Mouse (Mus musculus): ENCODE results near the gene Mast4. TPM values are rescaled to one million over a fixed set of nuclear protein-coding genes. Genes with fewer than 3 reads are reported as not detected.

Mast4 gene
- total and polyA plus RNA-seq, 3 experiments, result 0.99 to 7.4 (median 6.1) TPM

DNA sequence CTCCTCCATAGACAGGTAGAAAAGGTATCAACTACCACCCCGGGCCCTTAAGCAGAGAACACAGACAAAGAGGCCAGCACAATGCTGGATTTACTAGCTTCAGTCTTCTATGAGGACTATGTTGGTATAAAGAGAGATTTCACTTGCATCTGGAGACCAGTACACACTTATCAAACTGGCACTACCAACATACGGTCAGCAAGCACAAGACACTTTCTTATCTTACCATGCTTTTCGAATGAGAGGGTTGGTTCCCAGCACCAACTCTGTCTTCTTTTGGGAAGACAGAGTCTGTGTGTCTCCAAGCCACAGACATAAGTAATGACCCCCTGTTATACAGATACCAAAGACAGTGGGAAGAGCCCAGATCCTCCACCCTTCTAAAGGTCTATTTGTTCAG is 555.4 kb downstream of the Mast4 start:
- TF ChIP-seq PAX5 (IDR thresholded peaks at IDR 0.05; ENCODE audit: low read length) (no peak), GABPA (IDR thresholded peaks at IDR 0.05; ENCODE audit: insufficient replicate concordance, low read depth, low read length) (no peak), ZKSCAN1 (IDR thresholded peaks at IDR 0.05; ENCODE audit: borderline replicate concordance, low read depth, low read length) (no peak), TBP (conservative IDR thresholded peaks at IDR 0.05; ENCODE audit: low read depth, low read length) (no peak), UBTF (IDR thresholded peaks at IDR 0.05; ENCODE audit: low read depth, low read length) (no peak), ZNF384 (IDR thresholded peaks at IDR 0.05; ENCODE audit: low read depth, low read length) (no peak), RCOR1 (conservative IDR thresholded peaks at IDR 0.05; ENCODE audit: low read depth, low read length) (no peak), ZC3H11A (IDR thresholded peaks at IDR 0.05; ENCODE audit: low read depth, low read length) (no peak), JUND (conservative IDR thresholded peaks at IDR 0.05; ENCODE audit: low read depth, low read length) (no peak), ZMIZ1 (IDR thresholded peaks at IDR 0.05; ENCODE audit: low read depth, low read length) (no peak), CTCF (conservative IDR thresholded peaks at IDR 0.05 in 1 of 2, IDR thresholded peaks at IDR 0.05 in 1 of 2; ENCODE audit: low read depth in 2 of 2, low read length in 2 of 2) (no peak), TCF12 (IDR thresholded peaks at IDR 0.05; ENCODE audit: low read depth, low read length) (no peak), POLR2A (IDR thresholded peaks at IDR 0.05; ENCODE audit: low read depth, low read length) (no peak), MAX (IDR thresholded peaks at IDR 0.05; ENCODE audit: low read length) (no peak), CHD2 (IDR thresholded peaks at IDR 0.05; ENCODE audit: low read length) (no peak), USF2 (conservative IDR thresholded peaks at IDR 0.05; ENCODE audit: low read depth, low read length) (no peak)
- Histone ChIP-seq H3K9ac (ENCODE audit: insufficient read depth, low read depth) (no peak overlapping the region), H3K27ac (ENCODE audit: insufficient read depth, low read depth) (no peak overlapping the region), H3K27me3 (replicated peaks) (no peaks in the 10 kb centered on the region), H3K4me3 (replicated peaks in 1 of 3; ENCODE audit: low read depth in 2 of 3, low read length in 2 of 3, poor library complexity in 1 of 3) (no peak overlapping the region), H3K79me2 (replicated peaks; ENCODE audit: control insufficient read depth, extremely low read depth, insufficient read depth, poor library complexity, severe bottlenecking) (no peaks in the 10 kb centered on the region), H3K9me3 (replicated peaks; ENCODE audit: low read length) (no peaks in the 10 kb centered on the region), H3K4me2 (ENCODE audit: insufficient read depth, low read depth, poor library complexity, severe bottlenecking) (no peak overlapping the region), H3K4me1 (ENCODE audit: control insufficient read depth in 1 of 2, insufficient read depth in 2 of 2) (no peaks in the 10 kb centered on the region), H3K36me3 (replicated peaks in 1 of 2; ENCODE audit: control insufficient read depth in 1 of 2, insufficient read depth in 1 of 2, low read length in 1 of 2) (peaks cover 28% of the 10 kb centered on the region in 2 experiments)
- DNase-seq (ENCODE audit: extremely low read depth), result no peak
- in situ Hi-C loops (cut with MboI; ENCODE audit: low pct_ligation_motif_present, low pct_unique_long_range_greater_than_20kb, low sequenced_read_pairs), result no loop called here
- dilution Hi-C loops (cut with MboI; ENCODE audit: extremely low pct_ligation_motif_present, extremely low pct_unique_long_range_greater_than_20kb, low sequenced_read_pairs), result no loop called here

- dilution Hi-C loops (cut with MboI; ENCODE audit: extremely low pct_ligation_motif_present, extremely low pct_unique_long_range_greater_than_20kb, low sequenced_read_pairs) (no loop called here), in situ Hi-C loops (cut with MboI; ENCODE audit: low pct_ligation_motif_present, low pct_unique_long_range_greater_than_20kb, low sequenced_read_pairs) (no loop called here)
- H3K36me3 ChIP-seq (replicated peaks in 1 of 2; ENCODE audit: control insufficient read depth in 1 of 2, insufficient read depth in 1 of 2, low read length in 1 of 2), result peaks cover 26 to 28% of the 10 kb centered on the region in 2 experiments
- H3K4me2 ChIP-seq (ENCODE audit: insufficient read depth, low read depth, poor library complexity, severe bottlenecking), result no peak overlapping the region
- DNase-seq (ENCODE audit: extremely low read depth), result no peak
- H3K79me2 ChIP-seq (replicated peaks; ENCODE audit: control insufficient read depth, extremely low read depth, insufficient read depth, poor library complexity, severe bottlenecking), result no peaks in the 10 kb centered on the region
- no peaks in the 10 kb centered on the region for H3K4me1 ChIP-seq (ENCODE audit: control insufficient read depth in 1 of 2, insufficient read depth in 2 of 2)
- H3K9ac ChIP-seq (ENCODE audit: insufficient read depth, low read depth), result no peak overlapping the region
- TF ChIP-seq MEF2A (IDR thresholded peaks at IDR 0.05; ENCODE audit: borderline replicate concordance, low read depth, low read length) (no peak), USF1 (IDR thresholded peaks at IDR 0.05; ENCODE audit: low read depth, low read length) (no peak), MXI1 (IDR thresholded peaks at IDR 0.05; ENCODE audit: low read depth, low read length) (no peak), NRF1 (IDR thresholded peaks at IDR 0.05; ENCODE audit: low read depth, low read length) (no peak), IRF4 (IDR thresholded peaks at IDR 0.05; ENCODE audit: low read depth, low read length) (no peak), JUND (conservative IDR thresholded peaks at IDR 0.05; ENCODE audit: low read depth, low read length) (no peak), ZKSCAN1 (IDR thresholded peaks at IDR 0.05; ENCODE audit: borderline replicate concordance, low read depth, low read length) (no peak), CTCF (conservative IDR thresholded peaks at IDR 0.05 in 1 of 2, IDR thresholded peaks at IDR 0.05 in 1 of 2; ENCODE audit: low read depth in 2 of 2, low read length in 2 of 2) (no peak), MAFK (IDR thresholded peaks at IDR 0.05; ENCODE audit: insufficient replicate concordance, low read length) (no peak), E2F4 (IDR thresholded peaks at IDR 0.05; ENCODE audit: insufficient replicate concordance, low read depth, low read length) (no peak), EP300 (IDR thresholded peaks at IDR 0.05; ENCODE audit: low read length) (no peak)
- H3K9me3 ChIP-seq (replicated peaks; ENCODE audit: low read length), result no peaks in the 10 kb centered on the region
- H3K4me3 ChIP-seq (replicated peaks in 1 of 3; ENCODE audit: low read depth in 2 of 3, low read length in 2 of 3, poor library complexity in 1 of 3), result no peak overlapping the region
- no peaks in the 10 kb centered on the region for H3K27me3 ChIP-seq (replicated peaks)
- H3K27ac ChIP-seq (ENCODE audit: insufficient read depth, low read depth), result no peak overlapping the region
These were observed 558.8 kb downstream of the Mast4 start for GRCm38 (mm10) chr13:102775506-102775905.

Data from CH12.LX (cell line).